Mouse (Mus musculus) heart, postnatal 0 days (tissue): ENCODE measurements around the gene Ddo. TPM values are rescaled to one million over a fixed set of nuclear protein-coding genes. Genes with fewer than 3 reads are reported as not detected.
A peak's percentile ranks its signal among the peaks of the same experiment; 100 is the strongest.

Source experiments
- ATAC-seq: fragments of 200-750 bp; cut with Nextera tagmentation; 2 replicates; pipeline ENCODE4 v1.8.0; 2017; ENCODE audit warnings: low read depth, moderate number of reproducible peaks, moderate library complexity; ENCODE audit not compliant: insufficient read depth
- DNase-seq: peaks from one replicate; pipeline ENCODE4 v3.0.0-alpha.2; 2016; ENCODE audit warnings: low spot score
- H3K27ac ChIP-seq: fragments of 300-500 bp; sonication (generic); 2 replicates; pipeline ENCODE4 v1.5.1; 2014; ENCODE audit warnings: low read depth, mild to moderate bottlenecking
- H3K27me3 ChIP-seq: fragments of 300-500 bp; sonication (generic); 2 replicates; pipeline ENCODE4 v1.6.1; 2014; ENCODE audit warnings: low read length, mixed read lengths; ENCODE audit not compliant: control insufficient read depth, insufficient read depth
- H3K36me3 ChIP-seq: fragments of 300-500 bp; sonication (generic); replicated peaks from 2 replicates; pipeline ENCODE4 v1.6.1; 2014; ENCODE audit warnings: low read length, mixed read lengths; ENCODE audit not compliant: control insufficient read depth, insufficient read depth
- H3K4me1 ChIP-seq: fragments of 300-500 bp; sonication (generic); 2 replicates; pipeline ENCODE4 v1.6.1; 2014; ENCODE audit warnings: antibody characterized with exemption; ENCODE audit not compliant: control insufficient read depth, insufficient read depth
- H3K4me2 ChIP-seq: fragments of 300-500 bp; sonication (generic); 2 replicates; pipeline ENCODE4 v1.6.1; 2014; ENCODE audit warnings: low read depth, mild to moderate bottlenecking, low read length, moderate library complexity
- H3K4me3 ChIP-seq: fragments of 300-500 bp; sonication (generic); 2 replicates; pipeline ENCODE4 v1.5.1; 2014; ENCODE audit warnings: low read depth, low read length
- H3K9ac ChIP-seq: fragments of 300-500 bp; sonication (generic); replicated peaks from 2 replicates; pipeline ENCODE4 v1.6.1; 2014; ENCODE audit warnings: low read depth, low read length, mixed read lengths
- H3K9me3 ChIP-seq: fragments of 300-500 bp; sonication (generic); replicated peaks from 2 replicates; pipeline ENCODE4 v1.6.1; 2016; ENCODE audit warnings: low read length; ENCODE audit not compliant: control insufficient read depth
- CTCF ChIP-seq: IDR thresholded peaks from 2 replicates; pipeline ENCODE4 v1.5.1; 2016; ENCODE audit warnings: antibody characterized with exemption, control low read depth, low read depth
- EP300 ChIP-seq: IDR thresholded peaks from 2 replicates; pipeline ENCODE4 v1.6.1; 2016; ENCODE audit warnings: antibody characterized with exemption, low read depth
- WGBS: fragments of 180-500 bp; shearing (Covaris S2); extraction: QIAGEN DNeasy Blood & Tissue Kit; methylation state at CpG from one replicate; pipeline ENCODE4 v1.1.7; 2014; 5-methylcytosine and 5-hydroxymethylcytosine counted together
- polyA plus RNA-seq: library from polyadenylated mRNA; unstranded; fragments of >200 nt; fragmentation: Nextera tagmentation; extraction: Ambion mirVana; gene quantifications from 2 replicates; pipeline ENCODE4 v1.2.1, GENCODE M21; 2015
- total RNA-seq: library from RNA; depleted of rRNA; stranded (reverse); fragments of >200 nt; gene quantifications from 2 replicates; pipeline ENCODE4 v1.2.3, GENCODE M21; 2014; ENCODE audit warnings: low replicate concordance

Ddo gene
- total and polyA plus RNA-seq, 2 experiments from 2014 or later = 26.7 to 41.4 TPM

GRCm38 (mm10) chr10:40637331-40637730 lies 7.5 kb downstream of the Ddo start:
- ATAC-seq = no peak
- peaks cover 4% of the 10 kb centered on the region; the same call in 1 of the 2 replicates for H3K4me1 ChIP-seq
- WGBS = 31% methylated on average over 10 of the region's 10 CpGs
- DNase-seq = no peak
- no peaks in the 10 kb centered on the region for H3K27me3 ChIP-seq
- no peaks in the 10 kb centered on the region for H3K9me3 ChIP-seq
- H3K9ac ChIP-seq = no peak overlapping the region
- H3K27ac ChIP-seq = peak overlapping the region; percentile 4; the same call in 1 of the 2 replicates
- H3K4me3 ChIP-seq = no peak overlapping the region
- no peaks in the 10 kb centered on the region; the same call in 1 of the 2 replicates for H3K36me3 ChIP-seq
- no peak for TF ChIP-seq CTCF
- TF ChIP-seq EP300 = no peak
- no peak overlapping the region for H3K4me2 ChIP-seq

- Histone ChIP-seq H3K4me1 (peaks cover 4% of the 10 kb centered on the region; the same call in 1 of the 2 replicates), H3K4me3 (no peak overlapping the region), H3K27ac (peak overlapping the region; percentile 52; the same call in 1 of the 2 replicates), H3K9ac (no peak overlapping the region; the same call in 1 of the 2 replicates), H3K27me3 (no peaks in the 10 kb centered on the region), H3K36me3 (no peaks in the 10 kb centered on the region; the same call in 1 of the 2 replicates), H3K9me3 (no peaks in the 10 kb centered on the region), H3K4me2 (no peak overlapping the region)
- TF ChIP-seq EP300 = no peak
- no peak for TF ChIP-seq CTCF
- DNase-seq = no peak
- ATAC-seq = peak; percentile 40; the same call in 1 of the 2 replicates
- 51% methylated on average over 7 of the region's 7 CpGs for WGBS
Observed at GRCm38 (mm10) chr10:40638276-40638675, 8.5 kb downstream of the Ddo start.

GRCm38 (mm10) chr10:40638823-40639819 lies 9.3 kb downstream of the Ddo start:
- Histone ChIP-seq H3K27ac (no peak overlapping the region), H3K4me2 (no peak overlapping the region), H3K4me1 (peaks cover 4% of the 10 kb centered on the region; the same call in 1 of the 2 replicates), H3K9ac (no peak overlapping the region), H3K36me3 (no peaks in the 10 kb centered on the region; the same call in 1 of the 2 replicates), H3K4me3 (no peak overlapping the region), H3K9me3 (no peaks in the 10 kb centered on the region), H3K27me3 (no peaks in the 10 kb centered on the region)
- DNase-seq (no peak), ATAC-seq (no peak)
- WGBS = 73% methylated on average over 26 of the region's 26 CpGs
- no peak for TF ChIP-seq EP300
- no peak for TF ChIP-seq CTCF

DNA sequence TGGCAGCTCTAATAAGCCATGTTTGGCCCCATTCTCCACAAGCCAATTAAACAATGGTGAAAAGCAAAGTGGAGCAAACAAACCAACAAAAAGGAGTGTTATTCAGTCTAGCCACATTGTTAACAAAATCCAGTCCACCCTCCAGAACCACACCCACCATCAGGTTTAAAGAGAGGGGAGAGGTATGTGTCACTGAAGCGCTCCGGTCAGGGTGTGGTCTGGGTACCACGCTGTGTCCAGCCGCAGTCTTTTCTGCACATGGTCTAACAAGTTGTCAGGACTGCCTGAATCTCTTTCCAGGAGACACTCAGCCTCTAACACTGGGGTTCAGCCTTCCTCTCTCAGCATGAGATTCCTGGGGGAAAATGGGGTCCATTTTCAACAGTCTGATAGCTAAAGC lies 10.6 kb downstream of the Ddo start:
- no peaks in the 10 kb centered on the region; the same call in 1 of the 2 replicates for H3K36me3 ChIP-seq
- 91% methylated on average over 4 of the region's 4 CpGs for WGBS
- no peaks in the 10 kb centered on the region for H3K9me3 ChIP-seq
- H3K4me2 ChIP-seq = no peak overlapping the region
- no peaks in the 10 kb centered on the region for H3K27me3 ChIP-seq
- H3K9ac ChIP-seq = no peak overlapping the region
- no peak for DNase-seq
- H3K4me1 ChIP-seq = peaks cover 4% of the 10 kb centered on the region; the same call in 1 of the 2 replicates
- no peak for ATAC-seq
- H3K4me3 ChIP-seq = no peak overlapping the region
- no peak overlapping the region for H3K27ac ChIP-seq
- no peak for TF ChIP-seq CTCF
- no peak for TF ChIP-seq EP300

DNA sequence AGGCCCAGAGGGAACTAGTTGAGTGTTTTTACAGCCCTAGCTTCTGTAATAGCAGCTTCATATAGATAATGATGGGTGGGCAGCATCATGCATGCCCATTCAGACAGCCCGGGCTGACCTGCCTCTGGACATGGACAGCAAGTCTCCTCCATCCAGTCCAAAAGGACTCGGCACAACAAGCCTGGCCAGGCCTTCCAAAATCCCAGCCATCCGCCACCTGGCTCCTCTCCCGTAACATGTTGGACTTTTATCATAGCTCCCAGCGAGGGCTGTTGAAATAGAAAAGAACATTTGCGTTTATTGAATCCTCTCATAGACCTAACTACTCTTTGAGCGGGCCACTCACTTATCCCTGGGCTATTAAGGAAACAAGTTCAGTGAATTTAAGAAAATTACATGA lies 12.1 kb downstream of the Ddo start:
- no peaks in the 10 kb centered on the region for H3K9me3 ChIP-seq
- peaks cover 4% of the 10 kb centered on the region; the same call in 1 of the 2 replicates for H3K4me1 ChIP-seq
- H3K27me3 ChIP-seq = no peaks in the 10 kb centered on the region
- H3K27ac ChIP-seq = no peak overlapping the region
- no peak overlapping the region for H3K9ac ChIP-seq
- H3K4me3 ChIP-seq = no peak overlapping the region
- no peak overlapping the region for H3K4me2 ChIP-seq
- TF ChIP-seq CTCF (no peak), EP300 (no peak)
- DNase-seq = no peak
- no peaks in the 10 kb centered on the region; the same call in 1 of the 2 replicates for H3K36me3 ChIP-seq
- no peak for ATAC-seq
- 79% methylated on average over 7 of the region's 7 CpGs for WGBS
